In genomic region chr12:69366424-69366823, GRCm38 (mm10) we compare ENCODE assay signal across 12 mouse cellular contexts. TPM values are rescaled to one million over a fixed set of nuclear protein-coding genes. Genes with fewer than 3 reads are reported as not detected.
DNase-seq lines count a peak whose midpoint lies in the region; ATAC-seq and TF ChIP-seq lines count a peak whose summit lies in the region.
"Had no signal": no experiment of that assay in that cellular context is flagged by ENCODE, and none has a peak within 500 bp of the region (broad histone marks: within the 10 kb centered on the region; RNA-seq: fewer than 3 reads in every experiment).

No protein-coding gene starts in this region.

- no peaks in the 10 kb centered on the region for H3K9me3 ChIP-seq in embryonic facial prominence, embryonic 11.5 days (replicated peaks; ENCODE audit: control insufficient read depth, low read length)
- H3K9me3 ChIP-seq in embryonic facial prominence, embryonic 10.5 days: no peaks in the 10 kb centered on the region
- H3K9me3 ChIP-seq in liver, embryonic 12.5 days (replicated peaks): no peaks in the 10 kb centered on the region
- H3K9me3 ChIP-seq: embryonic facial prominence, embryonic 15.5 days; hindbrain, embryonic 10.5 days; kidney, embryonic 15.5 days had no signal

- H3K4me2 ChIP-seq in embryonic facial prominence, embryonic 11.5 days (ENCODE audit: low read depth, low read length): no peak overlapping the region
- no peak overlapping the region for H3K4me2 ChIP-seq in liver, embryonic 12.5 days
- H3K4me2 ChIP-seq: embryonic facial prominence, embryonic 15.5 days; kidney, embryonic 15.5 days had no signal

- peak; percentile 22 for DNase-seq in embryonic facial prominence, embryonic 11.5 days (ENCODE audit: low spot score)
- no peak for DNase-seq in embryonic facial prominence, embryonic 10.5 days (ENCODE audit: low spot score)
- DNase-seq in liver, adult 2 months (ENCODE audit: extremely low read depth, low read depth, low spot score): no peak
- peak; percentile 64 for DNase-seq in A20 (ENCODE audit: low read depth, low spot score)
- DNase-seq in c-Kit-negative CD71-positive TER-119-positive erythroid progenitor cells, embryonic 14.5 days (ENCODE audit: low read depth, low spot score): peak; percentile 49
- no peak for DNase-seq in frontal cortex, postnatal 10 days (ENCODE audit: low spot score in 2 of 2)

- H3K9ac ChIP-seq in embryonic facial prominence, embryonic 11.5 days (replicated peaks; ENCODE audit: low read length): no peak overlapping the region
- no peak overlapping the region for H3K9ac ChIP-seq in liver, adult 2 months (ENCODE audit: low read depth, low read length)
- no peak overlapping the region for H3K9ac ChIP-seq in liver, embryonic 12.5 days
- H3K9ac ChIP-seq: embryonic facial prominence, embryonic 15.5 days; kidney, embryonic 15.5 days had no signal

- TF ChIP-seq POLR2A in liver, adult 2 months (IDR thresholded peaks at IDR 0.05; ENCODE audit: extremely low read depth, insufficient read depth, low read length): no peak

- H3K36me3 ChIP-seq in embryonic facial prominence, embryonic 11.5 days (replicated peaks; ENCODE audit: control insufficient read depth, insufficient read depth, low read depth, low read length): no peaks in the 10 kb centered on the region
- no peaks in the 10 kb centered on the region for H3K36me3 ChIP-seq in embryonic facial prominence, embryonic 10.5 days (replicated peaks)
- H3K36me3 ChIP-seq in liver, adult 2 months (ENCODE audit: control insufficient read depth, insufficient read depth, low read length): no peaks in the 10 kb centered on the region
- no peaks in the 10 kb centered on the region for H3K36me3 ChIP-seq in liver, embryonic 12.5 days
- H3K36me3 ChIP-seq: embryonic facial prominence, embryonic 15.5 days; hindbrain, embryonic 10.5 days; kidney, embryonic 15.5 days had no signal

- H3K4me1 ChIP-seq in embryonic facial prominence, embryonic 11.5 days (ENCODE audit: control insufficient read depth, insufficient read depth, low read length): no peaks in the 10 kb centered on the region
- H3K4me1 ChIP-seq in embryonic facial prominence, embryonic 10.5 days: peaks cover 23% of the 10 kb centered on the region
- H3K4me1 ChIP-seq in liver, adult 2 months (ENCODE audit: control insufficient read depth, insufficient read depth, low read length): peaks cover 8% of the 10 kb centered on the region; the same call in 1 of the 2 replicates
- H3K4me1 ChIP-seq in liver, embryonic 12.5 days: peaks cover 36% of the 10 kb centered on the region

- no peak for TF ChIP-seq CTCF in liver, adult 2 months (IDR thresholded peaks at IDR 0.05; ENCODE audit: low read depth, low read length)

- H3K27ac ChIP-seq in embryonic facial prominence, embryonic 11.5 days (replicated peaks; ENCODE audit: low read depth, low read length): no peak overlapping the region
- no peak overlapping the region for H3K27ac ChIP-seq in embryonic facial prominence, embryonic 10.5 days (replicated peaks)
- peak overlapping the region; percentile 46; the same call in 1 of the 2 replicates for H3K27ac ChIP-seq in liver, adult 2 months (replicated peaks; ENCODE audit: insufficient read depth, low read depth, low read length)
- no peak overlapping the region for H3K27ac ChIP-seq in liver, embryonic 12.5 days
- H3K27ac ChIP-seq: embryonic facial prominence, embryonic 15.5 days; hindbrain, embryonic 10.5 days; kidney, embryonic 15.5 days had no signal

- H3K27me3 ChIP-seq in embryonic facial prominence, embryonic 11.5 days (ENCODE audit: control insufficient read depth, insufficient read depth, low read length): no peaks in the 10 kb centered on the region
- no peaks in the 10 kb centered on the region for H3K27me3 ChIP-seq in embryonic facial prominence, embryonic 10.5 days (replicated peaks; ENCODE audit: low read depth, poor library complexity, severe bottlenecking)
- H3K27me3 ChIP-seq in liver, adult 2 months (ENCODE audit: control insufficient read depth, insufficient read depth, low read length): no peaks in the 10 kb centered on the region
- H3K27me3 ChIP-seq in liver, embryonic 12.5 days (replicated peaks): no peaks in the 10 kb centered on the region
- H3K27me3 ChIP-seq: embryonic facial prominence, embryonic 15.5 days; kidney, embryonic 15.5 days had no signal

- ATAC-seq in embryonic facial prominence, embryonic 11.5 days (replicated peaks; ENCODE audit: insufficient number of reproducible peaks, low FRiP score, low TSS enrichment, low read depth): no peak
- ATAC-seq in liver, embryonic 12.5 days: no peak
- ATAC-seq in monocyte, adult 5-6 weeks (replicated peaks; ENCODE audit: insufficient number of reproducible peaks, low FRiP score, low TSS enrichment, poor library complexity, severe bottlenecking): no peak
- ATAC-seq: activated CD4-positive, CD25-positive, alpha-beta regulatory T cell, adult 4 months had no signal

- no peak overlapping the region for H3K4me3 ChIP-seq in embryonic facial prominence, embryonic 11.5 days (ENCODE audit: low read depth, low read length)
- no peak overlapping the region for H3K4me3 ChIP-seq in embryonic facial prominence, embryonic 10.5 days
- no peak overlapping the region for H3K4me3 ChIP-seq in liver, adult 2 months (ENCODE audit: insufficient read depth, low read depth, low read length)
- no peak overlapping the region for H3K4me3 ChIP-seq in liver, embryonic 12.5 days
- H3K4me3 ChIP-seq: embryonic facial prominence, embryonic 15.5 days; hindbrain, embryonic 10.5 days; kidney, embryonic 15.5 days had no signal

- no peaks in the 10 kb centered on the region for H3K79me2 ChIP-seq in liver, adult 2 months (ENCODE audit: control insufficient read depth, insufficient read depth, low read length)

RNA-seq across cellular contexts. Expression of gene Arf6, which starts 5.5 kb away (rescaled TPM):
- 53.7 and 56.4 TPM in 2 replicates for polyA plus RNA-seq in embryonic facial prominence, embryonic 11.5 days (2014; fragmentation: Nextera tagmentation; extraction: Ambion mirVana)
- 37.4 and 38.7 TPM in 2 replicates for polyA plus RNA-seq in embryonic facial prominence, embryonic 10.5 days (2016; fragmentation: Nextera tagmentation; extraction: Ambion mirVana)
- total RNA-seq in liver, adult 2 months (2014; rRNA removed): 40.7 and 48.3 TPM in 2 replicates
- polyA plus RNA-seq in liver, adult 2 months (2012; rRNA removed): 62.7 and 66.7 TPM in 2 replicates
- polyA plus RNA-seq in liver, embryonic 12.5 days (2016; fragmentation: Nextera tagmentation; extraction: Ambion mirVana): 81.1 and 83.3 TPM in 2 replicates
- 213 to 230 TPM (median 223 TPM) in 3 replicates for total RNA-seq in monocyte, adult 5-6 weeks (2017)

RNA-seq across cellular contexts. Expression of gene Gm9887, which starts 5.8 kb away (rescaled TPM):
- polyA plus RNA-seq in embryonic facial prominence, embryonic 11.5 days (2014; fragmentation: Nextera tagmentation; extraction: Ambion mirVana): 1.0 and 1.9 TPM in 2 replicates
- 0.90 and 1.5 TPM in 2 replicates for polyA plus RNA-seq in embryonic facial prominence, embryonic 10.5 days (2016; fragmentation: Nextera tagmentation; extraction: Ambion mirVana)
- 0.20 and 0.37 TPM in 2 replicates for total RNA-seq in liver, adult 2 months (2014; rRNA removed)
- polyA plus RNA-seq in liver, adult 2 months (2012; rRNA removed): 0.48 and 0.85 TPM in 2 replicates
- polyA plus RNA-seq in liver, embryonic 12.5 days (2016; fragmentation: Nextera tagmentation; extraction: Ambion mirVana): 2.1 and 2.3 TPM in 2 replicates
- not detected in 3 replicates for total RNA-seq in monocyte, adult 5-6 weeks (2017)
- polyA plus RNA-seq: activated CD4-positive, CD25-positive, alpha-beta regulatory T cell, adult 4 months had no signal

RNA-seq across cellular contexts. Expression of gene Nemf, which starts 9.5 kb away (rescaled TPM):
- 77.4 and 89.8 TPM in 2 replicates for polyA plus RNA-seq in embryonic facial prominence, embryonic 11.5 days (2014; fragmentation: Nextera tagmentation; extraction: Ambion mirVana)
- 95.0 and 98.7 TPM in 2 replicates for polyA plus RNA-seq in embryonic facial prominence, embryonic 10.5 days (2016; fragmentation: Nextera tagmentation; extraction: Ambion mirVana)
- 14.6 and 16.0 TPM in 2 replicates for total RNA-seq in liver, adult 2 months (2014; rRNA removed)
- 1.7 and 2.2 TPM in 2 replicates for polyA plus RNA-seq in liver, adult 2 months (2012; rRNA removed)
- 56.5 and 57.3 TPM in 2 replicates for polyA plus RNA-seq in liver, embryonic 12.5 days (2016; fragmentation: Nextera tagmentation; extraction: Ambion mirVana)
- total RNA-seq in monocyte, adult 5-6 weeks (2017): 89.6 to 137 TPM (median 117 TPM) in 3 replicates

Comparison
In these comparisons a context has a peak if more than half of its experiments do, and no peak if none do; other contexts are left out.
1. DNase-seq: peak in embryonic facial prominence, embryonic 11.5 days (single experiment), A20 (single experiment) and c-Kit-negative CD71-positive TER-119-positive erythroid progenitor cells, embryonic 14.5 days (single experiment); none in embryonic facial prominence, embryonic 10.5 days (single experiment), liver, adult 2 months (single experiment) and frontal cortex, postnatal 10 days (0 of 2).
2. RNA of gene Nemf, which starts 9.5 kb away (polyA plus RNA-seq): 95.0 to 98.7 TPM in embryonic facial prominence, embryonic 10.5 days, 77.4 to 89.8 TPM in embryonic facial prominence, embryonic 11.5 days and 56.5 to 57.3 TPM in liver, embryonic 12.5 days; 1.7 to 2.2 TPM in liver, adult 2 months; every median in the first group is over 10 times any median in the second.